Mouse (Mus musculus): ENCODE measurements around the gene Lama5.

Gene Lama5

GRCm38 (mm10) chr2:180254436-180255209 lies 29.0 kb upstream of the Lama5 start:
- no peak for DNase-seq (ENCODE audit: low read depth, low spot score)

DNA sequence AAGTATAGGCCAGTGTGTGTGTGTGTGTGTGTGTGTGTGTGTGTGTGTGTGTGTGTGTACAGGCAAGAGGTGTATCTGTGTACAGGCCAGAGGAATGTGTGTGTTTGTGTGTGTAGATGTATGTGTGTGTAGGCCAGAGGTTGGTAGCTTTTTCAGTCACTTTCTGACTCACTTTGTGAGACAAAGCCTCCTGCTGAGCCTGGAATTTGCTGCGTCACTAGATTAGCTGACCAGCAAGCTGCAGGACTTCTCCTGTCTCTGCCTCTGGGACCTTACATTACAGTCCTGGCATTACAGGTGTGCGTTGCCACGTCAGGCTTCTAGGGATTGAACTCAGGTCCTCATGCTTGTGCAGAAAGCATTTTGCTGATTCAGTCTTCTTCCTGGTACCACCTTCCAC lies 26.2 kb upstream of the Lama5 start:
- DNase-seq (ENCODE audit: low read depth, low spot score), result no peak

DNA sequence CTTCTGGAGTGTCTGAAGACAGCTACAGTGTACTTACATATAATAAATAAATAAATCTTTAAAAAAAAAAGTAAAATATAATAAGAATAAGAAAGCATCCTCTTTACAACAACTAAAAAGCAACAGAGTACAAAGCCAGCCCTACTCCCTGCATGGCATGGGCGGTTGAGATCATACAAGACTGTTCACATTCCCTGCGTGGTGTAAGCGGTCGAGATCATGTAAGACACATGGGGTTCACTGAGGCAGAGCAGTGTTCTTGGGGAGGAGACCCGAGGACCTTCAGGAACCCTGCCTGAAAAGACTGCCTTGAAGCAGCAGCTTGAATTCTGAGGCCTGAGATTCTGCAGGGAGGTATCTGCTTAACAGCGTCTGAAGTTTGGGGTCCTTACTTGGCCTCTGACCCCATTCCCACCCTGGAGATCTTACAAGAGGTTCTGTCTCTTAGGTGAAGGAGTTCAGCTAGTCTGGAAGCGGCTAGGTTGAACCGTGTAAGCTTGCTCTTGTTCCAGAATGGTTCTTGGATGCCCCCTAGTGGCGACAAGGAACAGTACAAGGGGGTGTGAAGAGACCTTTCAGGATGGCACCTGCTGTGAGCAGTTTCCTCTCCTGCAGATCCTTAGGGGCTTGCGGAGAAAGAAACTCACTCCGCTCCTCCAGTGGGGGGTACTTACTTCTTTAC lies 25.4 kb upstream of the Lama5 start:
- peak; percentile 83 for DNase-seq (ENCODE audit: low read depth, low spot score)

- no peak for DNase-seq (ENCODE audit: low read depth, low spot score)
These were observed 23.4 kb upstream of the Lama5 start for GRCm38 (mm10) chr2:180248947-180249660.

GRCm38 (mm10) chr2:180247916-180248315 lies 22.3 kb upstream of the Lama5 start:
- DNase-seq (ENCODE audit: low read depth, low spot score), result no peak

GRCm38 (mm10) chr2:180243108-180243507 lies 17.4 kb upstream of the Lama5 start:
- DNase-seq (ENCODE audit: low read depth, low spot score), result no peak

- DNase-seq (ENCODE audit: low read depth, low spot score), result no peak
These were observed 12.9 kb upstream of the Lama5 start for GRCm38 (mm10) chr2:180238591-180238990.

- DNase-seq (ENCODE audit: low read depth, low spot score), result no peak
These were observed 12.1 kb upstream of the Lama5 start for GRCm38 (mm10) chr2:180237601-180238345.

DNA sequence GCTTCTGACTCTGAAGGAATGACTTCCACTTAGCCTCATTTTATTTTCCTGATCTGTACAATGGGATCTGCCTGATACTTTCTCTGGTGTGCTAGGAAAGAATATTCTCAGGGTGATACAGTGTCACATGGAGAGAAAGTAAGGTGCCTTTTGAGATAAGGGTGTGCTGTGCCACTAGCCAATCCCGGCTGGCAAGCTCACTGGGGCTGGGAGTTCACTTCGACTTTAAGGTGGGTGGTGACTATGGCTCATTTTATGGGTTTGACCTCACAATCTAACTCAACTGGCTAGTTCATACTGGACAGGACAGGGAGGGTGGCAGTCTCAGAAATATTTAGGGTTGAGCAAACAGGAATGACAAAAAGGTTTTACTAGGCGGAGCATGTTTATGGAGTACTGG lies 11.3 kb upstream of the Lama5 start:
- no peak for DNase-seq (ENCODE audit: low read depth, low spot score)

- no peak for DNase-seq (ENCODE audit: low read depth, low spot score)
These were observed 10.8 kb upstream of the Lama5 start for GRCm38 (mm10) chr2:180236500-180236899.

DNA sequence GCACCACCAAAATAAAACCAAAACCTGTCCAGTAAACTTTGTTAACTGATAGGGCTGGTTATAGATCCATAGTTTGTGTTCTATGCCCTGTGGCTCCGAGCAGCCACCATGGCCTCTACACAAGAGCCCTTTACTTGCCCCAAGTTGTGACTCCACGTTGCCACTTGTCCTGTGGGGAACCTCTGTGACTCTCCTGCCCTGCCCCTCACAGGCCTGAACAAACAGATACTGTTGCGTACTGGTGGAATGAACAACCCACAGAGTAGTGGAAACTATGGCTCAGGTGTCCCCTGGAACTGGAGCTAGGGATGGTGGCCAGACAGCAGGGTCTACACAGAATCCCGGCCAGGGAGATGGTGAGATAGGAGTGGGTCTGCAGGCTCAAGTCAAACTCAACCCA lies 10.1 kb upstream of the Lama5 start:
- no peak for DNase-seq (ENCODE audit: low read depth, low spot score)

GRCm38 (mm10) chr2:180234980-180235379 lies 9.3 kb upstream of the Lama5 start:
- DNase-seq (ENCODE audit: low read depth, low spot score), result no peak

DNA sequence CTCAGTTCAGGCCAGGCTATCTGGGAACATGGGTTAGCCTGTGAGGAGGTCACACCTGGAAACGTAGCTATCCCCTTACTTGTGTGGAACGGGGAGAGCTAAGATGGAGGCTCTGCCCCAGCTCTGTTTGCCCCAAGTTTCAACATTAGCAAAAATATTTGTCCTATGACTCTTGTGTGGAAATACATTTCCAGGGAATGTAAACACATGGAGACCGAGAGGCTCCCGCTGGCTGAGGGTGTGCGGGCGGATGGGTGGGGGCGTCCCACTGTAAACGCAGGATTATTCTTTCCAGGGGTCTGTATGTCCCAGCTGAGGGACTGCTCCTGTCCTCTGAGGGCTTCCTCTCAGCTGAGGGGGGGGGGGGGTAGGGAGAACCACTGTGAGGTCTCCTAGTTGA lies 8.7 kb upstream of the Lama5 start:
- DNase-seq (ENCODE audit: low read depth, low spot score), result no peak

DNA sequence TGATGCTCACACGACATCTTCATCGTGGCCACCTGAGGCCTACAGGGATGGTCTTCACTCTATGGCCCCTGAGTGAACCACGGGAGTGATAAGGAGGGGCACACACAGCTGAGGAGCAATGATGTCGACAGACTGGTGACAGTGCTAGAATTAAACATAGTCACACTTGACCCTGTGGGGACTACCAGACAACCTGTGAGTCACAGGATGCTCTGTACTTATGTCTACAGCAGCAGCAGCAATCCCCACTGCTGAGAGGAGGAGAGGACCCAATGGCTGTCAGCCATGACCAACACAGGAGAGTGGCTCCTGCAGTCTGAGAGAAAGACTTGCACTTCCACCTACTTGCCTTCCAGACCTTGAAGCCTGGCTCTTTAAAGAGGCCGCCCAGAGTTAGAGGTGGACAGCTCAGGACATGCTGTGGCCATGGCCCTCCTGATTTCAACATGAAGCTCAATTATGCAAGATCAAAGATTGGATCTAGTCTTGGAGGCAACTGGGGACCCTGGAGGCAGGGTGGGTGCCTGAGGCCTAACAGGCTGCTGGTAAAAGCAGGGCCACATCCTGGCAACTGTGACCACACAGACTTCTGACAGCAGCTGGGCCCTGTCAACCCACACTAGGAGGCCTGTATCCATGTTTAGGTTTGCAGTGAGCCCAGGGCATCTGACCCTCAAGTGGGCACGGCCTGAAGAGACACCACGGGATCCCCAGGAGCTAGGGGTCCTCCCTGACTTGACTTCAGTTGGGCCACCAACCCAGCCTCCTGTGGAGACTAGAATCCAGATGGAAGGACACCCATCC lies 7.6 kb upstream of the Lama5 start:
- no peak for DNase-seq (ENCODE audit: low read depth, low spot score)

- DNase-seq (ENCODE audit: low read depth, low spot score), result no peak
These were observed 4.8 kb upstream of the Lama5 start for GRCm38 (mm10) chr2:180230482-180230881.

DNA sequence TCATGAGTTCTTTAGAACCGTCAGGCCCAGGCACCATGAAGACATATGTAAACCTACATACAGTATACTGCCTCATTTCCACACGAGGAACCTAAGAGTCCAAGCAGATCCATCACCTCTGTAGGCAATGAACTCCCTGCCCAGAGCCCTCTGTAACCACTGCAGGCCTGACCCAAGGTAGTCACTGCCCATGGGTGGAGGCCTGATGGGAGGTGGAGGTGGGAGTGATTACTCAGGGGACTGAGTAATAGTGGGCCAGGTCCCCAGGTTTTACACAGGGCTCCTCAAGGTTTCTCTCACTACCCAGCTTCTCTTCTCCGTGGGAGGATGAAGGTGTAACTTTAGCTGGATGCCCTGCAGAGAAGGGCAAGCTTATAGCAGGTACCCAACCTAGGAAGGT lies 3.5 kb upstream of the Lama5 start:
- no peak for DNase-seq (ENCODE audit: low read depth, low spot score)

- DNase-seq (ENCODE audit: low read depth, low spot score), result no peak
These were observed 2.9 kb upstream of the Lama5 start for GRCm38 (mm10) chr2:180228592-180228991.

DNA sequence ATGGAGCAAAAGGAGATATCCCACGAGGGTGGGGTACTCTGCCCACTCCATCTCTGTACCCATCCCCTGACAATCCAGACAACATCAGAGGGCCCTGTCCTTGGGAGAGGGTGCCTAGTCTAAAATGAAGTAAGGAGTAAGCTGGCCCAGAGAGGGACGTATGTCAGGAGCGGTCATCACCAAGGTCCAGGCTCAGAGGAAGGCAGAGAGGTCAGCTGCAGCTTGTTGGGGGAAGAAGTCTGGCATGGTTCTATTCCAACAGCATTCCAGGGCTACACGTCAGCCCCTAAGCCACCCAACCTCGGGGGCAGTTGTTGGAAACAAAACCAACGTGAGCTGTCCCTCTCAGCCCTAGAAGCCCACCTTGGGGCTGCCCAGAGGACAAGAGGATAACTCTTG lies 2.4 kb upstream of the Lama5 start:
- DNase-seq (ENCODE audit: low read depth, low spot score), result no peak

DNA sequence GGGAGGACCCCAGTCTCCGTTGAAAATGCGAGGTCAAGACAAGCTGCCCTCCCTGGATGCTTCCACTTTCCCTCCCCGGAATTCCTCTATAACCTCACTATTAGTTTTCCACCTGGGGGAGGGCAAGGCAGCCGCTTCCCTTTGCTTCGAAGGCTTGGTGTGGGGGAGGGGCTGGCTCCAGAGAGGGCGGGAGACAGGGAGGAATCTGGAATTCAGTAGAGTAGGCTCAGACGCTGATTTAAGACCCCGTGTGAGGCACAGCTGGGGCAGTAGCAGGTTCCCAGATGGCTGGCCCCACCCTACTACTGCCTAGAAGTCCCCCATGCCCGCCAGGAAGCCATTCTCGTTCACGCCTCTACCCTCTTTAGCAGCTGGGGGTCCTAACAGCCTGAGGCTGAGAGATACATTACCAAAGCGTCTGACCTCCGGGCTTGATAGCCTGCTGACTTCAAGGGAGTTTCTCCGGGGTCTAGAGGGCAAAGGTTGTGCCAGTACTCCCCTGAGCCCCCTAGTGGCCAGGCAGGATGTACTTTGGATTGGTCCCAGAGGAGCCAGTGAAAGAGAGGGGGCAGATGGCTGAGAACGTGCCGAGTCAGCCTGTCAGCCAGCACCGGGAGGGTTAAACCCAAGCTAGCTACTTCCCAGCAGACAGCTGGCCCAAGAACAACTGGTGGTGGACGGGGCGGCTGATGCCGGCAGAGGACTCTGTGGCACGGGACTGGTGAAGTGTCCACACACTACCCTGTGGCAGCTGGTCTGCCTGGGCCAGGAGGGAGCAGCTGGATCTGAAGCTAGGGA lies 1.8 kb upstream of the Lama5 start:
- DNase-seq (ENCODE audit: low read depth, low spot score), result peak; percentile 60

- no peak for DNase-seq (ENCODE audit: low read depth, low spot score)
These were observed 456 bp downstream of the Lama5 start for GRCm38 (mm10) chr2:180225044-180225761.

All from A20 (cell line).